Mouse (Mus musculus): ENCODE results near the gene Zfp933. TPM values are rescaled to one million over a fixed set of nuclear protein-coding genes. Genes with fewer than 3 reads are reported as not detected.

Zfp933 gene
- polyA plus RNA-seq, 1 experiment from 2014 or later, result 4.7 TPM

Other genes starting within 250 kb of the Zfp933 start
- gene Zfp979, start 205.9 kb downstream of the Zfp933 start, polyA plus RNA-seq (2016; fragmentation: Nextera tagmentation; extraction: Ambion mirVana), result 6.0 and 6.3 TPM in 2 replicates
- gene Zfp534, start 145.8 kb downstream of the Zfp933 start, polyA plus RNA-seq (2016; fragmentation: Nextera tagmentation; extraction: Ambion mirVana), result not detected in 2 replicates
- 8.6 and 10.1 TPM in 2 replicates for gene Zfp984, start 38.6 kb downstream of the Zfp933 start, polyA plus RNA-seq (2016; fragmentation: Nextera tagmentation; extraction: Ambion mirVana)
- gene Miip, start 20.4 kb upstream of the Zfp933 start, polyA plus RNA-seq (2016; fragmentation: Nextera tagmentation; extraction: Ambion mirVana), result 36.1 and 49.7 TPM in 2 replicates
- gene Fv1, start 20.6 kb upstream of the Zfp933 start, polyA plus RNA-seq (2016; fragmentation: Nextera tagmentation; extraction: Ambion mirVana), result 8.7 and 8.8 TPM in 2 replicates
- gene Mfn2, start 56.3 kb upstream of the Zfp933 start, polyA plus RNA-seq (2016; fragmentation: Nextera tagmentation; extraction: Ambion mirVana), result 65.7 and 126 TPM in 2 replicates
- 40.8 and 44.9 TPM in 2 replicates for gene Plod1, start 88.4 kb upstream of the Zfp933 start, polyA plus RNA-seq (2016; fragmentation: Nextera tagmentation; extraction: Ambion mirVana)
- 13.6 and 18.5 TPM in 2 replicates for gene 2510039O18Rik, start 92.5 kb upstream of the Zfp933 start, polyA plus RNA-seq (2016; fragmentation: Nextera tagmentation; extraction: Ambion mirVana)
- 124 and 308 TPM in 2 replicates for gene Nppb, start 137.4 kb upstream of the Zfp933 start, polyA plus RNA-seq (2016; fragmentation: Nextera tagmentation; extraction: Ambion mirVana)
- gene Nppa, start 152.4 kb upstream of the Zfp933 start, polyA plus RNA-seq (2016; fragmentation: Nextera tagmentation; extraction: Ambion mirVana), result 2,404 and 4,482 TPM in 2 replicates
- gene Clcn6, start 190.5 kb upstream of the Zfp933 start, polyA plus RNA-seq (2016; fragmentation: Nextera tagmentation; extraction: Ambion mirVana), result 8.0 and 8.4 TPM in 2 replicates
- 13.5 and 15.6 TPM in 2 replicates for gene Mthfr, start 190.7 kb upstream of the Zfp933 start, polyA plus RNA-seq (2016; fragmentation: Nextera tagmentation; extraction: Ambion mirVana)
- gene Agtrap, start 239.7 kb upstream of the Zfp933 start, polyA plus RNA-seq (2016; fragmentation: Nextera tagmentation; extraction: Ambion mirVana), result 20.8 and 25.5 TPM in 2 replicates

Measured in heart, embryonic 10.5 days (tissue).